Mouse (Mus musculus) lung, adult 18-20 months (tissue): ENCODE measurements at regions not wholly inside any gene's neighbourhood (a gene's known extent, or its start where the extent isn't known, plus 50 kb on each side); places are given as distances from the start of the nearest gene placed in this dataset.
A peak's percentile ranks its signal among the peaks of the same experiment; 100 is the strongest.
"Not testable (repeated sequence)": the region's sequence is repeated elsewhere in the genome, so short reads cannot be mapped to it uniquely, and the experiment has no call there.

Source experiments
- DNase-seq, 2 experiments: peaks; one replicate each; pipeline ENCODE4 v3.0.0; 2022; ENCODE audit warnings: mixed read lengths in 2 of 2

GRCm38 (mm10) chr14:66584699-66585098, 575.7 kb upstream of the Gulo start:
- DNase-seq = no peak

GRCm38 (mm10) chr14:66579904-66580492, 571.0 kb upstream of the Gulo start:
- DNase-seq = no peak

- no peak for DNase-seq
Observed at GRCm38 (mm10) chr14:66566600-66566999, 557.6 kb upstream of the Gulo start.

GRCm38 (mm10) chr14:66562744-66563143, 553.7 kb upstream of the Gulo start:
- DNase-seq = no peak

GRCm38 (mm10) chr14:66561715-66562114, 552.7 kb upstream of the Gulo start:
- DNase-seq = no peak

GRCm38 (mm10) chr14:66561042-66561590, 552.1 kb upstream of the Gulo start:
- no peak for DNase-seq

GRCm38 (mm10) chr14:66558393-66558792, 549.4 kb upstream of the Gulo start:
- DNase-seq = no peak

- peak; percentile 6 to 7 for DNase-seq
Observed at GRCm38 (mm10) chr14:66557631-66558030, 548.6 kb upstream of the Gulo start.

- no peak for DNase-seq
Observed at GRCm38 (mm10) chr14:66538498-66538897, 529.5 kb upstream of the Gulo start.

GRCm38 (mm10) chr14:66534671-66535070, 525.7 kb upstream of the Gulo start:
- DNase-seq = no peak

GRCm38 (mm10) chr14:66528135-66528534, 519.1 kb upstream of the Gulo start:
- DNase-seq = no peak

GRCm38 (mm10) chr14:66527061-66527460, 518.1 kb upstream of the Gulo start:
- no peak for DNase-seq

GRCm38 (mm10) chr14:66522856-66523400, 513.9 kb upstream of the Gulo start:
- DNase-seq = peak; percentile 14 to 18

GRCm38 (mm10) chr14:66521836-66522629, 513.0 kb upstream of the Gulo start:
- DNase-seq = peak; percentile 13 to 19

GRCm38 (mm10) chr14:66516770-66517169, 507.8 kb upstream of the Gulo start:
- DNase-seq = no peak

- no peak for DNase-seq
Observed at GRCm38 (mm10) chr14:66510750-66511149, 501.7 kb upstream of the Gulo start.

- no peak for DNase-seq
Observed at GRCm38 (mm10) chr14:66510218-66510617, 501.2 kb upstream of the Gulo start.

- no peak for DNase-seq
Observed at GRCm38 (mm10) chr14:66509706-66510105, 500.7 kb upstream of the Gulo start.

GRCm38 (mm10) chr14:66501995-66502394, 493.0 kb upstream of the Gulo start:
- DNase-seq = no peak

- peak; percentile 54 to 64 for DNase-seq
Observed at GRCm38 (mm10) chr14:66499896-66500295, 490.9 kb upstream of the Gulo start.

GRCm38 (mm10) chr14:66495146-66495545, 486.1 kb upstream of the Gulo start:
- DNase-seq = no peak

GRCm38 (mm10) chr14:66494518-66494923, 485.5 kb upstream of the Gulo start:
- DNase-seq = peak; percentile 42 to 63

GRCm38 (mm10) chr14:66493691-66494121, 484.7 kb upstream of the Gulo start:
- DNase-seq = no peak

- DNase-seq = not testable (repeated sequence)
Observed at GRCm38 (mm10) chr14:66484751-66485150, 475.7 kb upstream of the Gulo start.
